Mouse (Mus musculus) embryonic fibroblast, embryonic 13.5 days (primary cell): ENCODE measurements at regions not wholly inside any gene's neighbourhood (a gene's known extent, or its start where the extent isn't known, plus 50 kb on each side); places are given as distances from the start of the nearest gene placed in this dataset.

Experiments used
- H3K27ac ChIP-seq: 2 replicates; pipeline ENCODE4 v1.5.1; 2012; ENCODE audit warnings: low read length, control low read depth, inconsistent platforms; ENCODE audit not compliant: insufficient read depth
- H3K4me1 ChIP-seq: 2 replicates; pipeline ENCODE4 v1.6.1; 2011; ENCODE audit warnings: low read length; ENCODE audit not compliant: control insufficient read depth, insufficient read depth
- H3K4me3 ChIP-seq: 2 replicates; pipeline ENCODE4 v1.5.1; 2011; ENCODE audit warnings: mild to moderate bottlenecking, control low read depth, low read length; ENCODE audit not compliant: insufficient read depth
- CTCF ChIP-seq: IDR thresholded peaks from 2 replicates; pipeline ENCODE4 v1.5.1; 2011; ENCODE audit warnings: mild to moderate bottlenecking, control low read depth, low read length, moderate library complexity, borderline replicate concordance; ENCODE audit not compliant: insufficient read depth
- POLR2A ChIP-seq: IDR thresholded peaks from 2 replicates; pipeline ENCODE4 v1.6.1; 2011; ENCODE audit warnings: low read depth, mild to moderate bottlenecking, control low read depth, low read length, moderate library complexity

- no peak overlapping the region for H3K4me3 ChIP-seq
- no peaks in the 10 kb centered on the region for H3K4me1 ChIP-seq
- no peak for TF ChIP-seq CTCF
- no peak for TF ChIP-seq POLR2A
- H3K27ac ChIP-seq: no peak overlapping the region
Observed at GRCm38 (mm10) chr7:72027006-72027405, 279.4 kb downstream of the Mctp2 start.

GRCm38 (mm10) chr7:72009115-72009514, 297.3 kb downstream of the Mctp2 start:
- Histone ChIP-seq H3K27ac (no peak overlapping the region), H3K4me3 (no peak overlapping the region), H3K4me1 (no peaks in the 10 kb centered on the region)
- TF ChIP-seq CTCF: no peak
- TF ChIP-seq POLR2A: no peak

GRCm38 (mm10) chr7:72004311-72004710, 302.1 kb downstream of the Mctp2 start:
- TF ChIP-seq POLR2A: no peak
- TF ChIP-seq CTCF: no peak
- Histone ChIP-seq H3K4me1 (no peaks in the 10 kb centered on the region), H3K4me3 (no peak overlapping the region), H3K27ac (no peak overlapping the region)

GRCm38 (mm10) chr7:71992526-71992925, 313.9 kb downstream of the Mctp2 start:
- no peaks in the 10 kb centered on the region for H3K4me1 ChIP-seq
- no peak overlapping the region for H3K4me3 ChIP-seq
- TF ChIP-seq POLR2A (no peak), CTCF (no peak)
- H3K27ac ChIP-seq: no peak overlapping the region

GRCm38 (mm10) chr7:71991835-71992234, 314.6 kb downstream of the Mctp2 start:
- Histone ChIP-seq H3K4me3 (no peak overlapping the region), H3K4me1 (no peaks in the 10 kb centered on the region), H3K27ac (no peak overlapping the region)
- TF ChIP-seq CTCF (no peak), POLR2A (no peak)

- H3K4me1 ChIP-seq: no peaks in the 10 kb centered on the region
- no peak overlapping the region for H3K4me3 ChIP-seq
- no peak for TF ChIP-seq POLR2A
- no peak for TF ChIP-seq CTCF
- H3K27ac ChIP-seq: no peak overlapping the region
Observed at GRCm38 (mm10) chr7:71991206-71991605, 315.2 kb downstream of the Mctp2 start.

GRCm38 (mm10) chr7:71966015-71966414, 340.4 kb downstream of the Mctp2 start:
- no peak for TF ChIP-seq CTCF
- TF ChIP-seq POLR2A: no peak
- no peak overlapping the region for H3K27ac ChIP-seq

GRCm38 (mm10) chr7:71963456-71963855, 343.0 kb downstream of the Mctp2 start:
- H3K27ac ChIP-seq: no peak overlapping the region
- H3K4me3 ChIP-seq: no peak overlapping the region
- TF ChIP-seq CTCF (peak; percentile 4; the same call in 1 of the 2 replicates), POLR2A (no peak)
- H3K4me1 ChIP-seq: no peaks in the 10 kb centered on the region

More at GRCm38 (mm10) chr7:71966015-71966414, 340.4 kb downstream of the Mctp2 start:
- Histone ChIP-seq H3K4me1 (no peaks in the 10 kb centered on the region), H3K4me3 (no peak overlapping the region)

GRCm38 (mm10) chr7:71962851-71963250, 343.6 kb downstream of the Mctp2 start:
- H3K27ac ChIP-seq: no peak overlapping the region
- no peaks in the 10 kb centered on the region for H3K4me1 ChIP-seq
- TF ChIP-seq CTCF (no peak), POLR2A (no peak)
- no peak overlapping the region for H3K4me3 ChIP-seq

GRCm38 (mm10) chr7:71960453-71961230, 345.8 kb downstream of the Mctp2 start:
- Histone ChIP-seq H3K4me1 (no peaks in the 10 kb centered on the region), H3K27ac (no peak overlapping the region), H3K4me3 (no peak overlapping the region)
- TF ChIP-seq CTCF: no peak
- TF ChIP-seq POLR2A: no peak
